Mouse (Mus musculus) cerebellum, adult (tissue): ENCODE data around the gene Saxo2.

Source experiments
- ATAC-seq: cut with Nextera tagmentation; 2 replicates; pipeline ENCODE4 v1.9.2; 2017; ENCODE audit warnings: mild to moderate bottlenecking, moderate library complexity, mixed read lengths; ENCODE audit not compliant: insufficient number of reproducible peaks, low FRiP score, low TSS enrichment

Gene Saxo2

GRCm38 (mm10) chr7:82648353-82649080, at the start of gene Saxo2, which contains the start of gene Efl1:
Gene Saxo2, minus strand, starts transcription at chr7:82648528.
Gene Efl1, plus strand, starts transcription at chr7:82648614.
- peak; percentile 98 for ATAC-seq

GRCm38 (mm10) chr7:82697668-82698067, 49.3 kb upstream of the Saxo2 start:
- ATAC-seq = no peak

GRCm38 (mm10) chr7:82691021-82691738, 42.9 kb upstream of the Saxo2 start:
- ATAC-seq = no peak

GRCm38 (mm10) chr7:82688736-82689135, 40.4 kb upstream of the Saxo2 start:
- no peak for ATAC-seq

GRCm38 (mm10) chr7:82679901-82680300, 31.6 kb upstream of the Saxo2 start:
- ATAC-seq = no peak

- no peak for ATAC-seq
These were observed 28.5 kb upstream of the Saxo2 start for GRCm38 (mm10) chr7:82676834-82677233.

GRCm38 (mm10) chr7:82676001-82676400, 27.7 kb upstream of the Saxo2 start:
- no peak for ATAC-seq

GRCm38 (mm10) chr7:82664604-82665003, 16.3 kb upstream of the Saxo2 start:
- ATAC-seq = no peak

- no peak; the same call in 1 of the 2 replicates for ATAC-seq
These were observed 735 bp upstream of the Saxo2 start for GRCm38 (mm10) chr7:82649081-82649445.

GRCm38 (mm10) chr7:82647909-82648308, 419 bp downstream of the Saxo2 start:
- ATAC-seq = no peak

GRCm38 (mm10) chr7:82647183-82647582, 1.1 kb downstream of the Saxo2 start:
- no peak for ATAC-seq

GRCm38 (mm10) chr7:82625342-82625741, 23.0 kb downstream of the Saxo2 start:
- no peak for ATAC-seq

GRCm38 (mm10) chr7:82609629-82610028, 38.7 kb downstream of the Saxo2 start:
- ATAC-seq = no peak

GRCm38 (mm10) chr7:82605425-82605824, 42.9 kb downstream of the Saxo2 start:
- ATAC-seq = no peak

- ATAC-seq = no peak
These were observed 46.3 kb downstream of the Saxo2 start for GRCm38 (mm10) chr7:82602008-82602407.

- ATAC-seq = no peak
These were observed 57.4 kb downstream of the Saxo2 start for GRCm38 (mm10) chr7:82590931-82591330.
